Mouse (Mus musculus) brown adipose tissue, adult 24 weeks (tissue): ENCODE measurements around the gene Ippk. TPM values are rescaled to one million over a fixed set of nuclear protein-coding genes. Genes with fewer than 3 reads are reported as not detected.

Source experiments
- H3K27ac ChIP-seq: fragments of 200-500 bp; replicated peaks from 2 replicates; pipeline ENCODE4 v1.5.1; 2012; ENCODE audit warnings: low read depth, mild to moderate bottlenecking, low read length
- H3K4me1 ChIP-seq: fragments of 200-500 bp; 2 replicates; pipeline ENCODE4 v1.6.1; 2012; ENCODE audit warnings: low read length, mixed read lengths; ENCODE audit not compliant: control insufficient read depth, insufficient read depth, insufficient read length
- H3K4me3 ChIP-seq: fragments of 200-500 bp; 2 replicates; pipeline ENCODE4 v1.5.1; 2012; ENCODE audit warnings: low read depth, mild to moderate bottlenecking, low read length, moderate library complexity; ENCODE audit not compliant: insufficient read depth
- polyA plus RNA-seq: library from polyadenylated mRNA; stranded (reverse); fragments of >200 nt; gene quantifications from 2 replicates; pipeline ENCODE4 v1.2.4, GENCODE M21; 2012; ENCODE audit not compliant: missing spikeins, insufficient read depth, insufficient read length

Ippk gene
- polyA plus RNA-seq, 1 experiment, result 4.4 TPM

GRCm38 (mm10) chr13:49460692-49461414 lies 39.8 kb downstream of the Ippk start:
- H3K27ac ChIP-seq, result peak overlapping the region; percentile 70
- peaks cover 3% of the 10 kb centered on the region for H3K4me1 ChIP-seq
- no peak overlapping the region for H3K4me3 ChIP-seq

- no peak overlapping the region for H3K4me3 ChIP-seq
- H3K27ac ChIP-seq, result peak overlapping the region; percentile 70
- peaks cover 6% of the 10 kb centered on the region for H3K4me1 ChIP-seq
Observed at GRCm38 (mm10) chr13:49461458-49462132, 40.5 kb downstream of the Ippk start.

GRCm38 (mm10) chr13:49462921-49463320 lies 41.9 kb downstream of the Ippk start:
- Histone ChIP-seq H3K4me1 (peaks cover 6% of the 10 kb centered on the region), H3K27ac (no peak overlapping the region), H3K4me3 (no peak overlapping the region)

- peaks cover 7% of the 10 kb centered on the region for H3K4me1 ChIP-seq
- H3K27ac ChIP-seq, result no peak overlapping the region
- no peak overlapping the region for H3K4me3 ChIP-seq
Observed at GRCm38 (mm10) chr13:49465875-49466274, 44.8 kb downstream of the Ippk start.

- Histone ChIP-seq H3K4me3 (no peak overlapping the region), H3K27ac (peak overlapping the region; percentile 31; the same call in 1 of the 2 replicates), H3K4me1 (peaks cover 11% of the 10 kb centered on the region)
Observed at GRCm38 (mm10) chr13:49466393-49467075, 45.5 kb downstream of the Ippk start.

- Histone ChIP-seq H3K27ac (no peak overlapping the region), H3K4me3 (no peak overlapping the region), H3K4me1 (peaks cover 14% of the 10 kb centered on the region)
Observed at GRCm38 (mm10) chr13:49467585-49467984, 46.5 kb downstream of the Ippk start.

- Histone ChIP-seq H3K4me1 (peaks cover 14% of the 10 kb centered on the region), H3K4me3 (no peak overlapping the region), H3K27ac (no peak overlapping the region)
Observed at GRCm38 (mm10) chr13:49469002-49469401, 48.0 kb downstream of the Ippk start.

- Histone ChIP-seq H3K27ac (no peak overlapping the region), H3K4me3 (no peak overlapping the region), H3K4me1 (peaks cover 14% of the 10 kb centered on the region)
Observed at GRCm38 (mm10) chr13:49470319-49470718, 49.3 kb downstream of the Ippk start.

- H3K4me1 ChIP-seq, result peaks cover 14% of the 10 kb centered on the region
- H3K4me3 ChIP-seq, result no peak overlapping the region
- no peak overlapping the region for H3K27ac ChIP-seq
Observed at GRCm38 (mm10) chr13:49470806-49471205, 49.8 kb downstream of the Ippk start.

GRCm38 (mm10) chr13:49471981-49472675 lies 51.1 kb downstream of the Ippk start:
- Histone ChIP-seq H3K4me1 (peaks cover 10% of the 10 kb centered on the region), H3K4me3 (no peak overlapping the region), H3K27ac (no peak overlapping the region)

GRCm38 (mm10) chr13:49472676-49473005 lies 51.6 kb downstream of the Ippk start:
- no peak overlapping the region for H3K27ac ChIP-seq
- no peak overlapping the region for H3K4me3 ChIP-seq
- H3K4me1 ChIP-seq, result peaks cover 10% of the 10 kb centered on the region

- no peak overlapping the region for H3K4me3 ChIP-seq
- H3K4me1 ChIP-seq, result peaks cover 6% of the 10 kb centered on the region; the same call in 1 of the 2 replicates
- H3K27ac ChIP-seq, result no peak overlapping the region
Observed at GRCm38 (mm10) chr13:49477887-49478286, 56.8 kb downstream of the Ippk start.

- no peak overlapping the region for H3K4me3 ChIP-seq
- H3K4me1 ChIP-seq, result peaks cover 6% of the 10 kb centered on the region; the same call in 1 of the 2 replicates
- peak overlapping the region; percentile 73; the same call in 1 of the 2 replicates for H3K27ac ChIP-seq
Observed at GRCm38 (mm10) chr13:49478851-49479374, 57.9 kb downstream of the Ippk start.

GRCm38 (mm10) chr13:49479399-49479798 lies 58.4 kb downstream of the Ippk start:
- Histone ChIP-seq H3K27ac (peak overlapping the region; percentile 73), H3K4me3 (no peak overlapping the region), H3K4me1 (peaks cover 6% of the 10 kb centered on the region; the same call in 1 of the 2 replicates)

- Histone ChIP-seq H3K4me1 (peaks cover 6% of the 10 kb centered on the region; the same call in 1 of the 2 replicates), H3K4me3 (no peak overlapping the region), H3K27ac (no peak overlapping the region)
Observed at GRCm38 (mm10) chr13:49480057-49480456, 59.0 kb downstream of the Ippk start.
